Mouse (Mus musculus) adrenal gland, adult (tissue): Measurements from ENCODE around the gene Nlgn1.

Experiments used
- DNase-seq, 2 experiments: peaks; one replicate each; pipeline ENCODE4 v3.0.0; 2022 to 2023; ENCODE audit warnings: low spot score in 1 of 2; ENCODE audit not compliant: inconsistent age in 2 of 2

Nlgn1 gene

GRCm38 (mm10) chr3:26202702-26203101, 129.6 kb downstream of the Nlgn1 start:
- DNase-seq: no peak

GRCm38 (mm10) chr3:26201410-26201809, 130.8 kb downstream of the Nlgn1 start:
- DNase-seq: no peak

- no peak for DNase-seq
These were observed 137.3 kb downstream of the Nlgn1 start for GRCm38 (mm10) chr3:26194970-26195369.

- DNase-seq: no peak
These were observed 151.2 kb downstream of the Nlgn1 start for GRCm38 (mm10) chr3:26181013-26181412.

- no peak for DNase-seq
These were observed 156.9 kb downstream of the Nlgn1 start for GRCm38 (mm10) chr3:26175371-26175770.

DNA sequence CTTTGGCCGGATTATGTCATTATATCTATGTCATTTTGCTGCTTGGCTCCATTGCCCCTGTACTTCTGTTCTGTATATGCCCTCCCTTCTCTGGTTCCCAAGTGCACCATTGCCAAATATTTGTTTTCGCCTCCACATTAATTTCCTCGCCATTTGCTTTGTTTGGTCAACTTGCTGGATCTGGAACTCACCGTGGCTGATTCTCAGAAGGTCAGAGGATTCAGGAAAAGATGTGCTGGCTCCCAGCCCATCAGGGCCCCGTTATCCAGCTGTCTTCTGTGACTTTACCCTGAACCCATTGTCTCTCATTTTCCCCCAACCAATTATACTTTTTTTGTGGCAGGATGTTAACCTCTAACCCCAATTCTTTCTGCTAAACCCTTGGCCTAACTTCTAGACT, 158.0 kb downstream of the Nlgn1 start:
- no peak for DNase-seq

DNA sequence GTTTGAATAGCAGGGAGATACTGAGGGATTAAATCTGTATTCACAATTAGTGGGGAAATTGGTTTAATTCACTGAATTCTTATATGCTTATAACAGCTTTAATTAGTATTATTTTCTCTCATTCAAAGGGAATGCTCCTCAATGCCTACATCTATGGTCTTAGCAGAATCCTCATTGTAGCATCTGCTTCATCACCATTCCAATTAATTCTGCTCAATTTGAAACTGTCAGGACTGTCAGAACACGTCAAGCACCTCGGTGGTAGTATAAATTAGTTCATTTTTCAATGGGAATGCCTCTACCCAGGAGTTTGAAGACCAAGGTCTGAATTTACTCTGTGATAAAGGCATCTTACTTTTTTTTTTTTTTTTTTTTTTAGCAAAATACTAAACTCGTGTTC, 158.6 kb downstream of the Nlgn1 start:
- DNase-seq: no peak

- DNase-seq: no peak
These were observed 165.5 kb downstream of the Nlgn1 start for GRCm38 (mm10) chr3:26166711-26167110.

DNA sequence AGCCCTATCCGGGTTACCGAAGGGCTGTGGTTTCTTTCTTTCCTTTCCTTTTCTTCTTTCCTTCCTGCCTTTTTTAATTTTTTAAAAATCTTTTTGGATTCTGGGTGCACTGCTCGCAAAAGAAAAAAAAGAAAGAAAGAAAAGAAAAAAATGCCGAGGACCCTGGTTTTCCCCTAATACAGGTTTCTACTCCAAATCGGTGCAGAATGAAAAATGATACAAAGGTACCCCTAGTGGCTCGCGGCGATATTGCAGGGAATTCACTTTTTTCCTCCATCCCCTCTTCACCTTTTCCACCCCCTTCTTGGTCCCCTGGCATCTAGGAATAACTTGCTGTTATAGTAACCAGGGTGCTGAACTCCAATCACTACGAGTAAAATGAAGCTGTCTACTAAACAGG, 178.5 kb downstream of the Nlgn1 start:
- DNase-seq: peak; percentile 12 to 82

DNA sequence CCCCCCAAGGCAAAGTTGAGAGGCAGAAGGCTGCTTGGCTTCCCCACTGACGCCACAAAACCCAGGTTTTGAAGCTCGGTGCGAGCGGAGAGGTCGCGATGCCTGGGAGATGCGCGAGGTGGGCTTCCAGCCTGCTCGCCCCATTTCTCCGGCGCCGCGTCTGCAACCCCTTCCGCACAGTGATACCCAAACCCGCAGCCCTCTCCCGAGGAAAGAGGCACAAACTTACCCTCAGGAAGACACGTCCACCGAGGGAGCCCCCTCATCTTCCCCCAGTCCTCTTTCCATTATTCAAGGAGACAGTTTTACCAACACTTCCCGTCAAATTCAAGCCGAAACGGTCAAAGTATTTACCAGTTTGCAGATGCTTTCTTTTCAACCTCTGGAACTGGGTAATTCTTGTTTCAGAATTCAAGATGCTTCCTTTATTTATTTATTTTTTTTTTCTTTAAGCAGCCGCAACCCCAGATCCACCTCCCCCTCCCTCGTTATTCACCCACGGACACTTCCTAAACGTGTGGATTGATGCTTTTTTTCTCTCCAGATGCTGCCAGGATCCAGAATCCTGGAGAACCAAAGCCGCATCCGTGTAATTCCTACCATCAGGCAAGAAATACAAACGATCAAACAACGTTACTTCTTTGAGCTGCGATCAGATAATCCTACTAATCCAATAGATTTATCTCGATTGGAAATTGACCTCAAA, 179.1 kb downstream of the Nlgn1 start:
- peak in 1 of 2 experiments; percentile 24 for DNase-seq

GRCm38 (mm10) chr3:26152510-26153035, 179.7 kb downstream of the Nlgn1 start:
- peak in 1 of 2 experiments; percentile 39 for DNase-seq

- no peak for DNase-seq
These were observed 180.8 kb downstream of the Nlgn1 start for GRCm38 (mm10) chr3:26151351-26152020.

GRCm38 (mm10) chr3:26146174-26146573, 186.1 kb downstream of the Nlgn1 start:
- no peak for DNase-seq

DNA sequence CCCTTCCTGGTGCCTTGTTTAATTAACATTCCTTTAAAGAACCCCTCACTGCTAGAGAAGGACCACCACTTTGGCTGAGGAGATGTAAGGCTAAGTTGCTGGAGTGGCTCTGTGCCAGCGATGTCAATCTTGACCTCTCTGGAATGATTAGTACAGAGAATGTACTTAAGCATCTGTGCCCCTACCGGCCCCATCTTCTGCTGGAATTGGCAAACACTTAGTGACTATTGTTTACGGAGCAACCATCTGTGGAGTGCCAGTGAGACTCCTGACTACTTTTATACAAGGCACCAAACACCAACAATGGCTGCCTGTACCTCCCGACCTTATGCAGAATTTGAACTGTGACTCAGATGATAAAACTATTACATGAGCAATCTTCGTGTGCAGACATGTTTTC, 186.8 kb downstream of the Nlgn1 start:
- DNase-seq: no peak

GRCm38 (mm10) chr3:26141590-26141989, 190.7 kb downstream of the Nlgn1 start:
- DNase-seq: no peak

DNA sequence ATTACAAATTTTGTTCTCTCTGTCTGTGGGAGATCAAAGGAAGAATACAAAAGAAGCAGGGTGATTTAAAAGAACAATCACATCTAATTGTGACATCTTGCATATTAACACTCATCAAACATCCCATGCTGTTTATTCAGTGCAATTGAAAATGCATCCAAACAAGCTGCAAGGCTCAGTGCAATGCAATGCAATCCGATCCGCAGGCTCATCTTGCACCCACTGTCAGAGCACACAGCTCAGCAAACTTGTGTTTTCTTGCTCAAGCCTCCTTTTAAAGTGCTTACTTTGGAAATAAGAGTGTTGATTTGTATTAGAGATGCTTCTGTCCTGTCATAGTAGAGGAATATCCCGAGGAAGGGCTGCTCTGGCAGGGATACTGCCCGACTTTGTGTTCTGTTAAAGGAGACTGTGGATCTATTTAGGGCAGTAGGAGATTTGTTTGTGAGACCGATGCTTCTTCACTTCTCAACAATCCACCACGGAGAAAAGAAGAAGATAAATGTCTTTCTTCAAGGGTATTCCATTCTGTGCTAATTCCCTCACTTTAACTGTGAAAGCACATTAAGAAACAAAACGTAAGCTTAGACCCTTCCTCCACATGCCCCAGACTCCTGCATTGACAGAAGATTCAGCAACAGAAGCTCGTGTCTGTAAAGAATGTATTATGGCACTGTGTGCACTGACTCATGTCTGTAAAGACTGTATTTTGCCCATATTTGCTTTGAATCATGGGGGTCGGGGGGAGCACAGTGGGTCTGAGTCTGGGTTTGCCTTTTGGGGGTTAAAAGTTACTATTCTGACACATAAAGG, 197.2 kb downstream of the Nlgn1 start:
- DNase-seq: no peak

GRCm38 (mm10) chr3:26130919-26131318, 201.3 kb downstream of the Nlgn1 start:
- no peak for DNase-seq

DNA sequence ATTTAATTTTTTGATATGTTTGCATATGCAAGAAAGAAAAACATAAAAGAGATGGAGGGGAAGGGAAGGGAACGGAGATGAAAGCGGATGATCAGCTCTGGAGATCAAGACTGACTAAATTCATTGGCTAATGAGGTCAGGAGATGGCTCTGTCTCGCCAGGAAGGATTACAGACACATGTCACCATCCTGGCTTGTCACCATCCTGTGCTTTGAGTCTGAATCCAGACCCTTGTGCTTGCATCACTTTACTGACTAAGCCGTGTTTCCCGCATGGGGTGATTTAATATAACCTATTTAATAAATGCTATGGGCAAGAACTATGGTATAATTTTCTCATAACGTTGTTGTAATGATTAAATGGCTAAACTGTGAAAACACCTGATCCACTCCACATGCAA, 202.8 kb downstream of the Nlgn1 start:
- DNase-seq: no peak

- no peak for DNase-seq
These were observed 215.2 kb downstream of the Nlgn1 start for GRCm38 (mm10) chr3:26117071-26117470.

- DNase-seq: no peak
These were observed 225.9 kb downstream of the Nlgn1 start for GRCm38 (mm10) chr3:26106361-26106760.

DNA sequence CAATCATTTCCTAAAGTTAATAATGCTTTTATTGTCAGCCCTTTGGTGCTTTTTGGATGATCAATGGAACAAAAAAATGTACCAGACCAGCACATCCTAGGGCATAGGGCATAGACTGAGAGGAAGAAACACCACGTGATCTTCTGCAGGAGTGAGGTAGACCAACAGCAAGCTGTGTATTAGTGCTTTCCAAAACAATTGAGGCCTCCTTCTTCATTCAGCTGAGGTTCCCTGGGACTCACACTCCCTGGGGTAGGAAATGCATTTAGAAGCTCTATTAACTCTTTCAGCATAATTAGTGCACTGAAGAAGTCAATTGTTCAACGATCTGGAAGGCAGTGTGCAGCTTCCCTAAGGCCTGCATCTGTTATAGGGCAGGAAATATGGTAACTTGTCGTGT, 226.7 kb downstream of the Nlgn1 start:
- no peak for DNase-seq

GRCm38 (mm10) chr3:26102271-26102670, 230.0 kb downstream of the Nlgn1 start:
- no peak for DNase-seq
